Mouse (Mus musculus): ENCODE data around the gene Gm5475. TPM values are rescaled to one million over a fixed set of nuclear protein-coding genes. Genes with fewer than 3 reads are reported as not detected.

Gene Gm5475
- polyA plus RNA-seq, 1 experiment from 2014 or later: 0.14 TPM

DNA sequence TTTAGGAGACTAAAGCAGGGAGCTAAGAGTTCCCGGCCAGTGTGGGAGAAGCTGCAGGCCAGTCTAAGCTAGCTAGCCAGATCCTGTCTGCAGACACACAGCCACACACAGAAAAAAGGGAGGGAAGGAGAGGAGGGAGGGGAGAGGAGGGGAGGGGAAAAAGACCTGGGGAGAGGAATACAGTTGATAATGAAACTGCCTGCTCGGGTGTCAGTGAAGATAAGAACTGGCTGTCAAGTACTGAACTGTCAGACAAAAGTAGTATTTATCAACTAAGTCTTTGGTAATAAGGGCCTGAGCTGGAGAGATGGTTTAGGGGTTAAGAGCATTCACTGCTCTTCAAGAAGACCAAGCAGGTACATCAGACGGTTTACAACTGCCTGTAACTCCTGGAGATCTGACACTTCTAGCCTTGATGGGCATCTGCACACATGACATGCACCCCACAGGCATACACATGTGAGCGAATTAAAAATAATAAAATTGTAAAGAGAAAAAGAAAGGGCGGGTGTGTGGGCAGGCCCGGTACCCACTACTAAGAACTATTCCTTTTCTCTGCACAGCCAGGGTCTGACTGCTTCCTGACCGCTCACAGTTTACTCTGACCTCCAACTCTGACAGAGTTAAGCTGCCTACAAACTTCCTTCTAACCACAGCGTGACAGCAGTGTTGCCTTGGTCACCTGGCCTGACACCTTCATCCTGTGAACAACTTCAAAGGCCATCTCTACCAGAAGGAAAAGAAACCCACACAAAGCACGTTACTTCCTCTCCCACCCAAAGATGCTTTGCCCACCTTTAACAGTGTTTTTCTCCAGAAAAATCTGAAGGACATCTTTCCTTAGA lies 1.8 kb upstream of the Gm5475 start:
- Histone ChIP-seq H3K27me3 (ENCODE audit: control insufficient read depth, insufficient read depth, low read length) (0 out of 2 replicates have a peak, but pooled peaks cover 3% of the 10 kb centered on the region), H3K4me2 (replicated peaks; ENCODE audit: low read depth, low read length) (no peak overlapping the region), H3K36me3 (ENCODE audit: control insufficient read depth, insufficient read depth, low read length) (no peaks in the 10 kb centered on the region), H3K4me3 (ENCODE audit: low read length) (no peak overlapping the region), H3K9ac (ENCODE audit: low read depth, low read length) (no peak overlapping the region), H3K9me3 (ENCODE audit: control insufficient read depth, low read length) (no peaks in the 10 kb centered on the region), H3K27ac (ENCODE audit: low read depth, low read length) (no peak overlapping the region), H3K4me1 (ENCODE audit: control insufficient read depth, insufficient read depth, low read length) (peaks cover 46% of the 10 kb centered on the region)
- WGBS: 58% methylated on average over 9 of the region's 9 CpGs
- no peak for ATAC-seq (ENCODE audit: low FRiP score, low TSS enrichment)

GRCm38 (mm10) chr15:100421059-100421757 lies 739 bp upstream of the Gm5475 start:
- peaks cover 46% of the 10 kb centered on the region for H3K4me1 ChIP-seq (ENCODE audit: control insufficient read depth, insufficient read depth, low read length)
- H3K27ac ChIP-seq (ENCODE audit: low read depth, low read length): peak overlapping the region; percentile 33; the same call in 1 of the 2 replicates
- 0 out of 2 replicates have a peak, but pooled peaks cover 6% of the 10 kb centered on the region for H3K27me3 ChIP-seq (ENCODE audit: control insufficient read depth, insufficient read depth, low read length)
- H3K4me2 ChIP-seq (replicated peaks; ENCODE audit: low read depth, low read length): peak overlapping the region; percentile 96
- ATAC-seq (ENCODE audit: low FRiP score, low TSS enrichment): no peak
- H3K36me3 ChIP-seq (ENCODE audit: control insufficient read depth, insufficient read depth, low read length): no peaks in the 10 kb centered on the region
- peak overlapping the region; percentile 94; the same call in 1 of the 2 replicates for H3K4me3 ChIP-seq (ENCODE audit: low read length)
- WGBS: 19% methylated on average over 8 of the region's 8 CpGs
- peak overlapping the region; percentile 19; the same call in 1 of the 2 replicates for H3K9ac ChIP-seq (ENCODE audit: low read depth, low read length)
- no peaks in the 10 kb centered on the region for H3K9me3 ChIP-seq (ENCODE audit: control insufficient read depth, low read length)

DNA sequence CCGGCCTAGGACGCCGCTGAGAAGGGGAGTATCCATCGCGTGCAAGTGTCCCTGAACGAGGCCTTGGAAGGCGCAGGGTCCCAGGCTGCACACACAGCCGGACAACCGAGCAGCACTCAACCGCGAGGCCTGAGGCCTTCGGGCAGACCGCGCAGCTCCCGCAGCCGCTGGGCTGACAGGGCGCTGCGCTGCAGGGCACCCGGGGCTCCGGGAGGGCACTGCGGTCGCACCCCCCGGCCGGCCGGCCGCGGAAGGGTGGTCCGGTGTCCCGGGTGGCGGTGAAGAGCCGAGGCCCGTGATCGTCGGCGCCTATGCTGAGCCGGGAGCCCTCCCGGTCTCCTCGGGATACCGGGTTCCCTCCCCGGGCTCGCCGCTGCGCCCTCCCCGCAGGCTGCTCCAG lies 529 bp downstream of the Gm5475 start:
- H3K9ac ChIP-seq (ENCODE audit: low read depth, low read length): peak overlapping the region; percentile 91
- H3K36me3 ChIP-seq (ENCODE audit: control insufficient read depth, insufficient read depth, low read length): no peaks in the 10 kb centered on the region
- under 1% methylated on average over 43 of the region's 44 CpGs for WGBS
- peak overlapping the region; percentile 49 for H3K27ac ChIP-seq (ENCODE audit: low read depth, low read length)
- 0 out of 2 replicates have a peak, but pooled peaks cover 6% of the 10 kb centered on the region for H3K27me3 ChIP-seq (ENCODE audit: control insufficient read depth, insufficient read depth, low read length)
- peak overlapping the region; percentile 96 for H3K4me2 ChIP-seq (replicated peaks; ENCODE audit: low read depth, low read length)
- H3K9me3 ChIP-seq (ENCODE audit: control insufficient read depth, low read length): no peaks in the 10 kb centered on the region
- ATAC-seq (ENCODE audit: low FRiP score, low TSS enrichment): peak; percentile 58
- peak overlapping the region; percentile 94 for H3K4me3 ChIP-seq (ENCODE audit: low read length)
- H3K4me1 ChIP-seq (ENCODE audit: control insufficient read depth, insufficient read depth, low read length): peaks cover 46% of the 10 kb centered on the region

- Histone ChIP-seq H3K9me3 (ENCODE audit: control insufficient read depth, low read length) (no peaks in the 10 kb centered on the region), H3K4me3 (ENCODE audit: low read length) (peak overlapping the region; percentile 94), H3K27me3 (ENCODE audit: control insufficient read depth, insufficient read depth, low read length) (0 out of 2 replicates have a peak, but pooled peaks cover 6% of the 10 kb centered on the region), H3K4me1 (ENCODE audit: control insufficient read depth, insufficient read depth, low read length) (peaks cover 40% of the 10 kb centered on the region), H3K27ac (ENCODE audit: low read depth, low read length) (peak overlapping the region; percentile 49; the same call in 1 of the 2 replicates), H3K4me2 (replicated peaks; ENCODE audit: low read depth, low read length) (peak overlapping the region; percentile 96), H3K36me3 (ENCODE audit: control insufficient read depth, insufficient read depth, low read length) (no peaks in the 10 kb centered on the region), H3K9ac (ENCODE audit: low read depth, low read length) (peak overlapping the region; percentile 91)
- WGBS: 1% methylated on average over 64 of the region's 65 CpGs
- ATAC-seq (ENCODE audit: low FRiP score, low TSS enrichment): peak; percentile 96
These were observed 1.2 kb downstream of the Gm5475 start for GRCm38 (mm10) chr15:100422899-100423860.

DNA sequence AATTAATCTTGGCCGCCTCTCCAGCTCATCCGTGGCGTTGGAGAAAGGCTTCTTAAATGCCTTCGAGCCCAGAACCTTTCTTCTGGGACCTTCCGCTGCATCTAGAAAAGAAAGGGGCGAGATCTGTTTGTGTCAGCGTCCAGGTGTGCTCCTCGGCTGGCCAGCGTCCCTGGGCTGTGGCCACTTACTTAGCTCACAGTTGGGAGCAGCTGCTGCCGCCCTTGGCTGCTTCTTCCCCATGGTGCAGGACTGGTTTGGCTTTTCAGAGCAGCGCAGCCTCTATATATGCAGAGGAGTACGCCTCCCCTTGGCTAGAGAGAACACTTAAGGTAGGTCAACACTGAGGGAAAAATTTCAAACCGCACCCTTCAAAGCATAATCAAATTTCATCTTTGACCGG lies 2.0 kb downstream of the Gm5475 start:
- no peak for ATAC-seq (ENCODE audit: low FRiP score, low TSS enrichment)
- peak overlapping the region; percentile 1; the same call in 1 of the 2 replicates for H3K27ac ChIP-seq (ENCODE audit: low read depth, low read length)
- no peaks in the 10 kb centered on the region for H3K36me3 ChIP-seq (ENCODE audit: control insufficient read depth, insufficient read depth, low read length)
- 0 out of 2 replicates have a peak, but pooled peaks cover 6% of the 10 kb centered on the region for H3K27me3 ChIP-seq (ENCODE audit: control insufficient read depth, insufficient read depth, low read length)
- H3K9ac ChIP-seq (ENCODE audit: low read depth, low read length): peak overlapping the region; percentile 56; the same call in 1 of the 2 replicates
- H3K9me3 ChIP-seq (ENCODE audit: control insufficient read depth, low read length): no peaks in the 10 kb centered on the region
- peak overlapping the region; percentile 94 for H3K4me3 ChIP-seq (ENCODE audit: low read length)
- H3K4me2 ChIP-seq (replicated peaks; ENCODE audit: low read depth, low read length): peak overlapping the region; percentile 96
- peaks cover 37% of the 10 kb centered on the region; the same call in 1 of the 2 replicates for H3K4me1 ChIP-seq (ENCODE audit: control insufficient read depth, insufficient read depth, low read length)
- 4% methylated on average over 14 of the region's 14 CpGs for WGBS

DNA sequence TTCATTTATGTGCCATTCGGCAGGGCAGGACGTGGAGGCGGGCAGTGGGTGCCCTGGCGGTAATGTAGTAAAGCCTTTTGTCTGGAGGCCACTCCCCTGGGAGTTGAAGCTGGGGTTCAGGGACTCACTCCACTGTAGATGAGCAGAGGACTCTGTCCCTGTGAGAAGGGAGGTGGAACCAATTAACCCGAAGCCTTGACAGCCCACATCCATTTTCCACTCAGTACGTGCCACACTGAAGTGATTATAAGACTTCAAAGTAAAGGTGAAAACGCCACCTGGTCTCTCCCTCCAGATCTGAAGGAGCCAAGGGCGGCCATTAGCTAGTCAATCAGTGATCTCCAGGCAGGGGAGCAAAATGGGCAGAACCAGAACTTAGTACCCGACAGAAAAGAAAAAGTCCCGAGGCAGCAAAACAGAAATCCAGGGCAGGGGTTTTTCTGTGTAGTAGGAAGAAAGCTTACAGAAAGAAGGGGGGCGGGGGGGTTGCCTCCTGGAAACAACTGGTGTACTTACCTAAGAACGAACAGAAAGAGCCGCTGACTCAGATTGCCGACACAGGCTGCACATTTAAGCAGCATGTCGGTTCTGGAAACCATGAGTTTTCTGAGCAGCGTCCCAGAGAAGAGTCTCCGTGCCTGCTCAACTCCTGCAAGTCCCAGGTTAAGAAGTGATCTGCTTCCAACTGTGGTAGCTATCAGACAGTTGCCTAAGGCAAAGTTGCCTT lies 2.6 kb downstream of the Gm5475 start, which contains the start of gene Slc11a2:
Slc11a2 (minus strand) TSS at position 677 of the 727 bp plus-strand sequence.
- WGBS: 17% methylated on average over 17 of the region's 17 CpGs
- peak within 1 kb of the TSS; percentile 1; the same call in 1 of the 2 replicates for H3K27ac ChIP-seq (ENCODE audit: low read depth, low read length)
- peak within 1 kb of the TSS; percentile 94 for H3K4me3 ChIP-seq (ENCODE audit: low read length)
- H3K9ac ChIP-seq (ENCODE audit: low read depth, low read length): peak within 1 kb of the TSS; percentile 56; the same call in 1 of the 2 replicates
- peaks cover 32% of the 10 kb centered on the region; the same call in 1 of the 2 replicates for H3K4me1 ChIP-seq (ENCODE audit: control insufficient read depth, insufficient read depth, low read length)
- ATAC-seq (ENCODE audit: low FRiP score, low TSS enrichment): no peak
- no peaks in the 10 kb centered on the region for H3K9me3 ChIP-seq (ENCODE audit: control insufficient read depth, low read length)
- H3K27me3 ChIP-seq (ENCODE audit: control insufficient read depth, insufficient read depth, low read length): 0 out of 2 replicates have a peak, but pooled peaks cover 6% of the 10 kb centered on the region
- H3K4me2 ChIP-seq (replicated peaks; ENCODE audit: low read depth, low read length): peak within 1 kb of the TSS; percentile 96
- no peaks in the 10 kb centered on the region for H3K36me3 ChIP-seq (ENCODE audit: control insufficient read depth, insufficient read depth, low read length)

GRCm38 (mm10) chr15:100428296-100428905 lies 6.5 kb downstream of the Gm5475 start:
- peak; percentile 72; the same call in 1 of the 2 replicates for ATAC-seq (ENCODE audit: low FRiP score, low TSS enrichment)

More at GRCm38 (mm10) chr15:100428296-100428905, 6.5 kb downstream of the Gm5475 start:
- Histone ChIP-seq H3K9me3 (ENCODE audit: control insufficient read depth, low read length) (no peaks in the 10 kb centered on the region), H3K27me3 (ENCODE audit: control insufficient read depth, insufficient read depth, low read length) (0 out of 2 replicates have a peak, but pooled peaks cover 4% of the 10 kb centered on the region), H3K4me2 (replicated peaks; ENCODE audit: low read depth, low read length) (no peak overlapping the region), H3K36me3 (ENCODE audit: control insufficient read depth, insufficient read depth, low read length) (no peaks in the 10 kb centered on the region), H3K4me1 (ENCODE audit: control insufficient read depth, insufficient read depth, low read length) (peaks cover 11% of the 10 kb centered on the region; the same call in 1 of the 2 replicates), H3K9ac (ENCODE audit: low read depth, low read length) (no peak overlapping the region), H3K27ac (ENCODE audit: low read depth, low read length) (no peak overlapping the region), H3K4me3 (ENCODE audit: low read length) (no peak overlapping the region)
- WGBS: 63% methylated on average over 13 of the region's 13 CpGs
